Mouse (Mus musculus) cerebellum, adult 2 months (tissue): ENCODE measurements at regions not wholly inside any gene's neighbourhood (a gene's known extent, or its start where the extent isn't known, plus 50 kb on each side); places are given as distances from the start of the nearest gene placed in this dataset.

Experiments
- CTCF ChIP-seq: fragments of 200-500 bp; IDR thresholded peaks from 2 replicates; pipeline ENCODE4 v1.5.1; 2011; ENCODE audit warnings: low read depth, mild to moderate bottlenecking, control low read depth, low read length, moderate library complexity, borderline replicate concordance; ENCODE audit not compliant: insufficient read depth
- POLR2A ChIP-seq: fragments of 200-500 bp; IDR thresholded peaks from 2 replicates; pipeline ENCODE4 v1.6.1; 2011; ENCODE audit warnings: low read length, control low read depth, borderline replicate concordance; ENCODE audit not compliant: insufficient read depth

DNA sequence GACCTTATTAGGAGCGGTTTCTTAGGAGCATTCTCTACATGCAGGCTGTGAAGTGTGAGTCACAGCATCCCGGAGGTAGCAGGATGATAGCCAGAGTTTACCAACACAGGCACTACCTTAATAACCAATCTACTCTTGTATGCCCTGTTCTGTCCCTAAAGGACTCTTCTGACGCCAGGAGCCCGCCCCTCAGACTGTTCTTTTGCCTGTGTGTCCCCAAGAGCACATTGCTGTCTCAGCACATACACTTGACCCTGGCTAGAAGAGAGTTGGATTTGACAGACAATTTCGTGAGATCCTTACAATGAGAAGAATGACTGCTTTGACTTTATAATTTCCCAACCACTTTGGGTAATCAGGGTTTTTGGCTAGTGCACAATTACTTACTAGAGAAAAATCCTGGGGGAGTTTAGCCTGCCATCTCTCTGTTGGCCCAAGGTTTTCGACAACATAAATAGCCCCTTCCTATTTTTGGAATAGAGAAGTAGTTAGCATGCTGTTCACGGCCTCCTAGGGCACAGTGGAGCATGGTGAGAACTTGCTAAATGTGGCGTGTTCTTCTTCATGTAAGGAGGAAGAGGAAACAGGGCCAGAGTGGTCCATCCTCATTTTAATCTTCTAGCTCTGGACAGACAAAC lies 122.3 kb upstream of the C1qtnf7 start:
- TF ChIP-seq CTCF, result no peak
- TF ChIP-seq POLR2A, result no peak
